Mouse (Mus musculus) midbrain, embryonic 13.5 days (tissue): ENCODE measurements around the gene Col6a5. TPM values are rescaled to one million over a fixed set of nuclear protein-coding genes. Genes with fewer than 3 reads are reported as not detected.

ENCODE experiments used
- ATAC-seq: fragments of 200-750 bp; cut with Nextera tagmentation; 2 replicates; pipeline ENCODE4 v1.8.0; 2017; ENCODE audit warnings: mild to moderate bottlenecking, moderate TSS enrichment, moderate library complexity
- H3K27ac ChIP-seq: fragments of 300-500 bp; sonication (generic); 2 replicates; pipeline ENCODE4 v1.5.1; 2015; ENCODE audit warnings: inconsistent platforms, mild to moderate bottlenecking, moderate library complexity
- H3K27me3 ChIP-seq: fragments of 300-500 bp; sonication (generic); 2 replicates; pipeline ENCODE4 v1.6.1; 2015; ENCODE audit warnings: mild to moderate bottlenecking, inconsistent platforms
- H3K36me3 ChIP-seq: fragments of 300-500 bp; sonication (generic); 2 replicates; pipeline ENCODE4 v1.6.1; 2015; ENCODE audit warnings: mild to moderate bottlenecking, inconsistent platforms
- H3K4me1 ChIP-seq: fragments of 300-500 bp; sonication (generic); replicated peaks from 2 replicates; pipeline ENCODE4 v1.6.1; 2015; ENCODE audit warnings: inconsistent platforms
- H3K4me2 ChIP-seq: fragments of 300-500 bp; sonication (generic); replicated peaks from 2 replicates; pipeline ENCODE4 v1.6.1; 2015; ENCODE audit warnings: moderate library complexity, mild to moderate bottlenecking, inconsistent platforms
- H3K4me3 ChIP-seq: fragments of 300-500 bp; sonication (generic); replicated peaks from 2 replicates; pipeline ENCODE4 v1.5.1; 2015; ENCODE audit warnings: mild to moderate bottlenecking, inconsistent platforms
- H3K9ac ChIP-seq: fragments of 300-500 bp; sonication (generic); replicated peaks from 2 replicates; pipeline ENCODE4 v1.6.1; 2015; ENCODE audit warnings: mild to moderate bottlenecking, inconsistent platforms
- H3K9me3 ChIP-seq: fragments of 300-500 bp; sonication (generic); 2 replicates; pipeline ENCODE4 v1.6.1; 2016; ENCODE audit warnings: mild to moderate bottlenecking, inconsistent platforms
- WGBS: fragments of 180-500 bp; shearing (Covaris S2); methylation state at CpG from one replicate; pipeline ENCODE4 v1.1.7; 2015; 5-methylcytosine and 5-hydroxymethylcytosine counted together
- polyA plus RNA-seq: library from polyadenylated mRNA; unstranded; fragments of >200 nt; fragmentation: Nextera tagmentation; extraction: Ambion mirVana; gene quantifications from 2 replicates; pipeline ENCODE4 v1.2.1, GENCODE M21; 2015

Col6a5 gene
- polyA plus RNA-seq, result 0.09 TPM in 2 replicates

DNA sequence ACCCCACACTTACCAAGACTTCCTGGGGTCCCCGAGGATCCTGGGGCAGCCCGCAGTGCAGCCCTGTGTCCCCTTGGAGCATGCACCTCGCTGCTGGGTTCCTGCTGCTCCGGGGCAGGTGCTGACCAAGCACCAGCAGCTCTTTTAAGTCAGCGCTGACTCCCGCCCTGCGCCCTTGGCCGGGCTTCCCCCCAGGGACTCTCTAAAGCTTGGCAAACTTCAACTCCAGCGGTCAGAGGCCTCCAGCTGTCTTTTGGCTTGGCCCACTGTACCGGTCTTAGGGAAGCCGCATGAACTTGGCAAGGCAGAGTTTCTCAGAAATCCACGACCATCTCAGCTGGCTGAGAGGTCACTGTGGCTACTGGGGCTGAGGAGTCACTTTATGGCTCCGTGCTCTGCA, at the start of gene Col6a5:
Col6a5 (minus strand) TSS at position 111 of the 400 bp plus-strand sequence.
- H3K36me3 ChIP-seq, result no peaks in the 10 kb centered on the region

DNA sequence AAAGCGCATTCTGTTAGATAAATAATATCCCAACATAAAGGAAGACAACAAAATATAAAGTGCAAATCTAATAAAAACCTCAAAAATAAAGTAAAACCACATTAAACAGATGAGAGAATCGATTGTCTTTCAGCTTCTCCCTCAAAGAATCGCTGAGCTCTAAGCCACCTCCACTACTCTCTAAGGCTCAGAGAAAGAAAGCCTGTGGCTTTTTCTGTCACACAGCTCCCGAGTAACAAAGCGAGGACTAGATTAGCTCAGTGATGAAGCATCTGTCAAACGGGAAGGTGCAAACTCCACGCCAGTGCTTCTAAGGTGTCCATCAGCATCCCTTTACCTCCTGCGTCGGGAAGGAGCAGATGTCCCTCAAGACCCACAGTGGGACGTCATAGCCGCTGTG, 37.5 kb upstream of the Col6a5 start:
- H3K9me3 ChIP-seq, result no peaks in the 10 kb centered on the region
- no peaks in the 10 kb centered on the region for H3K27me3 ChIP-seq
- WGBS, result 64% methylated on average over 11 of the region's 11 CpGs
- H3K36me3 ChIP-seq, result no peaks in the 10 kb centered on the region
- H3K4me3 ChIP-seq, result no peak overlapping the region
- no peak overlapping the region for H3K9ac ChIP-seq
- no peak for ATAC-seq
- H3K4me2 ChIP-seq, result no peak overlapping the region
- H3K27ac ChIP-seq, result no peak overlapping the region
- H3K4me1 ChIP-seq, result no peaks in the 10 kb centered on the region

More for the DNA sequence above, at the start of gene Col6a5:
- 26% methylated on average over 13 of the region's 13 CpGs for WGBS
- no peak within 1 kb of the TSS for H3K4me2 ChIP-seq
- no peaks in the 10 kb centered on the region for H3K9me3 ChIP-seq
- H3K27ac ChIP-seq, result no peak within 1 kb of the TSS
- H3K4me1 ChIP-seq, result no peaks in the 10 kb centered on the region; the same call in 1 of the 2 replicates
- no peaks in the 10 kb centered on the region for H3K27me3 ChIP-seq
- H3K4me3 ChIP-seq, result no peak within 1 kb of the TSS
- H3K9ac ChIP-seq, result no peak within 1 kb of the TSS
- ATAC-seq, result no peak

DNA sequence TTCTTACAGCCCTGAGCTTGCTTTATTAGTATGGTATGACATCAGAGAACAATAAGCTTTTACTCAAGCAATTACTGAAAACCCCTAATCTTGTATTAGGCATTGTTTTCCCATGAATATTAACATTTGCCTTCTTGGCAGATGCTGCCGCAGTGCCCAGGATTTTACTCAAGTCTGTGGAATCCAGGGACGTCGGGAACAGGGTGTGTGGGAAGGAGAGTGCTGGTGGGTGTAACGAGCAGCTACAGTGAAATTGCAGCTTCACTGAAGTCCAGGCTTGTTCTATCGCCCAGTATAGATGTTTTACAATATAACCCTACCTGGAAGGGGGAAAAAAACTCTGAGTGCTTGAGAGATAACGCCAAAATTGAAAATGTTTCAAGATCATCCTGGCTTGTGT, 32.0 kb upstream of the Col6a5 start:
- Histone ChIP-seq H3K36me3 (no peaks in the 10 kb centered on the region), H3K4me1 (no peaks in the 10 kb centered on the region), H3K4me3 (no peak overlapping the region), H3K9me3 (no peaks in the 10 kb centered on the region), H3K27ac (no peak overlapping the region), H3K9ac (no peak overlapping the region), H3K4me2 (no peak overlapping the region), H3K27me3 (no peaks in the 10 kb centered on the region)
- 71% methylated on average over 6 of the region's 6 CpGs for WGBS
- no peak for ATAC-seq

DNA sequence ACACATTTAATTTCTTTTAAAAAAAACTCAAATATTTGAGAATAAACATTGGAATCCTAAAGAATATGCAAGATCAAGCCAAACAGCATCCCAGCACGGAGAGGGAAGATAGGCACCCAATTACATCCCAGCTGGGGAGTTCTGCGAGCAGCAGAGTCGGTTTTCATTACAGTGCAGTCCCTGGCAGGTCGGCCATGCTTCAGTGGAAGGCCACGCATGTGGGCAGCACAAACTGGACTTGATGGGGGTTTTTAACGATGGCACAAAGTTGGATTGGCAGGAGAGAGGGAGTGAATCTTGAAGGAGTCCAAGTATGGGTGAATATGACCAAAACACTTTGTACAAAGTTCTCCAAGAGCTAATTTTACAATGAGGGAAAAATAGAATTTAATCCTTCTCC, 29.7 kb upstream of the Col6a5 start:
- no peak overlapping the region for H3K4me3 ChIP-seq
- peaks cover 4% of the 10 kb centered on the region for H3K4me1 ChIP-seq
- H3K27ac ChIP-seq, result no peak overlapping the region
- H3K4me2 ChIP-seq, result no peak overlapping the region
- no peak overlapping the region for H3K9ac ChIP-seq
- H3K9me3 ChIP-seq, result no peaks in the 10 kb centered on the region
- 81% methylated on average over 6 of the region's 6 CpGs for WGBS
- H3K27me3 ChIP-seq, result no peaks in the 10 kb centered on the region
- no peak for ATAC-seq
- no peaks in the 10 kb centered on the region for H3K36me3 ChIP-seq

DNA sequence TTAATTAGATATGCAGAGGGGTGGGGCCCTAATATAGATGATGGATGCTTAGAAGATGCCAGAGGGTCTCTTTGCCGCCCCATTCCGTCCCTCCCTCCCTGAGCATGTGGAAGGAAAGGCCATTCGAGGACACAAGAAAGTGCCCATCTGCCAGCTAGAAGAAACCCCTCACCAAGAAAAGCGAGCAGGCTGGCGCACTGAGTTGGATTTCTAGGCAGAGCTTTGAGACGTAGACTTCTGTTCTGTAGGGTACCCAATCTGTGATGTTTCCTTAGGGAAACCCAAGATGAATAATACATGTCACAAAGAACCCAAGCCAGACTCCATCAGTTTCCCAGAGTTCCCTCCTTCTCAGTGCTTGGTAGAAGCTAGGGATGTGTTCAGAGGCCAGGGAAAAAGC, 29.0 kb upstream of the Col6a5 start:
- 86% methylated on average over 6 of the region's 6 CpGs for WGBS
- no peaks in the 10 kb centered on the region for H3K27me3 ChIP-seq
- H3K9me3 ChIP-seq, result no peaks in the 10 kb centered on the region
- H3K36me3 ChIP-seq, result no peaks in the 10 kb centered on the region
- no peak overlapping the region for H3K9ac ChIP-seq
- no peak overlapping the region for H3K4me2 ChIP-seq
- no peak overlapping the region for H3K4me3 ChIP-seq
- H3K27ac ChIP-seq, result no peak overlapping the region
- H3K4me1 ChIP-seq, result peaks cover 11% of the 10 kb centered on the region
- ATAC-seq, result no peak

DNA sequence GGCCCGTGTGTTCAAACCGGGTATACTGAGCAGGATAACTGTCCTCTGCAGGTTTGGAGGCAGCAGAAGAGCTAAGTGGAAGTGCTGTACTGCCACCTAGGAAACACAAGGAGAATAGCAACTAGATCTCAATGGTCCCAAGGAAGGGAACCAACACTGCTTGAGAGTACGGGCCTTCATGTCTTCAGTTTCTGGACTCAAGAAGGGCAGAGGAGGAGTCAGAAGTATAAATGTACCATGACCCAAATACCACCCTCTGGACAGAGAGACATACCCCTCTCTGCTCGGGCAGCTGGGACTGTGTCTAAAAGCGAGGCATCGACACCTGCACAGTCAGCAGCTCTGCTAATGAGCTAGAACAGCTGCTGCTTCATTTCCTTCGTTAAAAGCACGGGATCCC, 27.7 kb upstream of the Col6a5 start:
- ATAC-seq, result no peak
- Histone ChIP-seq H3K9ac (no peak overlapping the region), H3K9me3 (no peaks in the 10 kb centered on the region), H3K4me1 (peaks cover 15% of the 10 kb centered on the region), H3K27me3 (no peaks in the 10 kb centered on the region), H3K27ac (no peak overlapping the region), H3K4me2 (no peak overlapping the region), H3K4me3 (no peak overlapping the region), H3K36me3 (no peaks in the 10 kb centered on the region)
- WGBS, result 69% methylated on average over 8 of the region's 8 CpGs

DNA sequence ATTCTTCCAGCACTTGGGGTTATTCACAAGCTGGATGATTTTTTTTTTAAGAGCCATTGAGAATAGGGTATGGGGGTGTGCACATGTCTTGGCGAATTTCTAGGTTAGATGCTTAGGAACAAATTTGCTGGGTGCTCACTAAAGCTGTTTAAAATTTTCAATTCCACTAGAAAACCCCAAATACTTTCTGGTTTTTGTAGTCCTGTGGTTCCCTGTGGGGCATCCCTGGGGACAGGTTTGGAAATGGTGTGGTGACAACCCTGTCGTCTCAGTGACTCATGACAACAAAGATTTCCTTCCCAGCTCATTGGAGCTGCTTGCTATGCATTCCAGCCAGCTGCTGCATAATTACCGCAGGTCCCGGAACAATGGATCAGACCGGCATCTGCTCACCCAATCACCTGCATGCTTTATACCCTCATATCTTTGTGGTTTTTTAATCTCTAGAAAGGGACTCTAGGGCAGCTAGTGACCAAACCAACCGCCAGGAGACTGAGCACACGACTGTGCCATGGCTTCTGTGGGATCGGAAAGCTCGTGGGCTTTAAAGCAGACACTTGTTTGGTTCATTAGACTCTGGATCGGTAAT, 24.6 kb upstream of the Col6a5 start:
- Histone ChIP-seq H3K36me3 (no peaks in the 10 kb centered on the region), H3K4me1 (peaks cover 15% of the 10 kb centered on the region), H3K27ac (peak overlapping the region; percentile 77), H3K9ac (peak overlapping the region; percentile 59; the same call in 1 of the 2 replicates), H3K4me2 (peak overlapping the region; percentile 43), H3K4me3 (peak overlapping the region; percentile 23), H3K9me3 (no peaks in the 10 kb centered on the region), H3K27me3 (no peaks in the 10 kb centered on the region)
- peak; percentile 81 for ATAC-seq
- WGBS, result 11% methylated on average over 10 of the region's 10 CpGs

DNA sequence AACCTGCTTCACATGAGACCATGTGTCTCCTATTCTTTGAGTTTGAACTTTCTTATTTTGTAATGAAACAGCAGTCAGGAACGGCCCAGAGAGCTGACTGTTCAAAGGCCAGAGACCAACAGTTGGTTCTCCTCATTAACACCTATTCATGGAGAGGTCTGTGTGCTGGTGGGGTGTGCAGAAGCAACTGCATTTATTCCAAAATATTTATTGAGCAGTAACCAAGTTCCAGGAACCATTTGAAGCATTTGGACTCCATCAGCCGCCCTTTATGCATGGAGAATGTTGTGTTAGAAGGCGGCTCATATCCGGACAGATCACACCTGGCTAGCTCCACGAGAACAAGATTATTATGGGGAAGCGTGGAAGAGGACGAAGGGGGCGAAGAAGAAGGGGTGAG, 18.0 kb upstream of the Col6a5 start:
- H3K27ac ChIP-seq, result no peak overlapping the region
- ATAC-seq, result no peak
- 93% methylated on average over 8 of the region's 8 CpGs for WGBS
- no peak overlapping the region for H3K4me3 ChIP-seq
- no peaks in the 10 kb centered on the region for H3K36me3 ChIP-seq
- H3K4me2 ChIP-seq, result no peak overlapping the region
- H3K27me3 ChIP-seq, result no peaks in the 10 kb centered on the region
- no peaks in the 10 kb centered on the region for H3K4me1 ChIP-seq
- no peaks in the 10 kb centered on the region for H3K9me3 ChIP-seq
- no peak overlapping the region for H3K9ac ChIP-seq

DNA sequence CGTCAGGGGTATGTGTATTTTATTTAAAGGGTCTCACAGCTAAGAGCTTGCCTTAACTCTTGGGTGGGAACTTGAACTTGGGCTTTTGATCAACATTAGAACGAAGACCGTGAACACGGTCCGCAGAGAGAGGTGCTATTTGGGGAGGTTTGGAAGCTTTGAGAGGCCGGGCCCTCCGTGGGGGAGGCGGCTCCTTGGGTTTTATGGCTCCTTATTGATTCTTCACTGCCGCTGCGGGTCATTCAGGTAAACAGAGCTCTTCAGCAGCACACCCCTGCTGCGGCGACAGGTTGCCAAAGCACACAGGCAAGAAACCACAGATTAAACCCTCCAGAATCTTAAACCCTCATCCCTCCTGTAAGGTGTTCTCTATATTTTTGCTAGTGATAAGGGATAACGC, 16.4 kb upstream of the Col6a5 start:
- Histone ChIP-seq H3K36me3 (no peaks in the 10 kb centered on the region), H3K4me3 (no peak overlapping the region), H3K4me2 (no peak overlapping the region), H3K9ac (no peak overlapping the region), H3K27me3 (no peaks in the 10 kb centered on the region), H3K27ac (no peak overlapping the region), H3K4me1 (no peaks in the 10 kb centered on the region), H3K9me3 (no peaks in the 10 kb centered on the region)
- ATAC-seq, result no peak
- 30% methylated on average over 13 of the region's 13 CpGs for WGBS

DNA sequence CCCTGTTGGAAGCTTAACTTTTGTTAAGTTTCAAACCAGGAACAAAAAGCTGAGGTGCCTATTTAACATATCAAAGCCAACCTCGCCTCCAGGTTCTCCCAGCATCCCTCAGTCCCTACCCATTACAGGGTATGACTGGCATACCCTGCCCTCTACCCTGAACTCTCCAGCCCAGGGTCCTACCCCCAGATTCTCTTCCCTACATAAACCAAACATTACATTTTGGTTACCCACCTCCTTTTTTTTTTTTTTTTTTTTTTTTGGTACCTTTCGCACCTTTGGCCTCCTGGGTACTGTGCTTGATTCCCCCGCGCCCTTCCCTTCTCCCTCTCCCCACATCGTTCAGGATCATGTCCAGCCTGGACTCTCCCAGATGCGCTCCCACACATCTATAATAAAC, 15.9 kb upstream of the Col6a5 start:
- Histone ChIP-seq H3K4me3 (no peak overlapping the region), H3K4me2 (no peak overlapping the region)
- WGBS, result 48% methylated on average over 6 of the region's 6 CpGs

DNA sequence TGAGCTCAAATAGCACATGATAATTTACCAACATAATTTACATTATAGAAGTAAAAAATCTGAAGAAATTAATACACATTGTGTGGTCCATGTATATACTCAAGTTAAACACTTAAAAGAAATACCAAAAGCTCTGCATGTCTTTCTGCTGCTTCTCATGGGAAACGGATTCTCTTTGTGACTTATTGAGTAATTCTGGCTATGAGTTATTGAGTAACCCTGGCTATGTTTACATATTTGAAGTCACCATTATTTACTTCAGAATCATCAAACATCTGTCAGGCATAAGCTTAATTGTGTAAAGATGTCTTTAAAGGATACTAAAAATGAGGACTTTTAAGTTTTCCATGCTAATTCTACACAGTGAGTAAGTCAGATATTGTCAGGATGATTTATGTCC, 13.3 kb upstream of the Col6a5 start:
- no peak for ATAC-seq
- WGBS, result 98% methylated on average over 1 of the region's 1 CpGs

More for the DNA sequence above, 15.9 kb upstream of the Col6a5 start:
- ATAC-seq, result no peak
- no peaks in the 10 kb centered on the region for H3K9me3 ChIP-seq
- H3K27me3 ChIP-seq, result no peaks in the 10 kb centered on the region
- no peak overlapping the region for H3K27ac ChIP-seq
- no peaks in the 10 kb centered on the region for H3K4me1 ChIP-seq
- H3K9ac ChIP-seq, result no peak overlapping the region
- H3K36me3 ChIP-seq, result no peaks in the 10 kb centered on the region

DNA sequence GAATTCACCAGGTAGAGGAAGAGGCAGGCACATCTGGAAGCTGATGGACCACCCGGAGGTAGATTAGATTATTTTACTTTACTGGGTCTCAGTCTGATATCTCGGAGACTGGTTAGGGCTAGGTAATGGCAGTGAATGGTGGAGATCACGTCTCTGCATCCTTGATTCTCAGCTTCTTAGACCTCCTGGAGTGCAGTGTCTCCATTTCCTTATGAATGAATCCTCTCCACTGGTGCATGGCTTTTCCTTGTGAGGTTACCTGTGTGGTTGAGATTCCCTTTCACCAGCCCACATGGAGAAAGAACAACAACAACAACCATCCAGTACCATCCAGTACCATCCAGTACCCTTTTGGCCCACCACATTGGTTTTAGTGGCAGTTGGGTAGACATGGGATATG, 11.6 kb upstream of the Col6a5 start:
- Histone ChIP-seq H3K27me3 (no peaks in the 10 kb centered on the region), H3K9me3 (no peaks in the 10 kb centered on the region), H3K4me3 (no peak overlapping the region), H3K36me3 (no peaks in the 10 kb centered on the region), H3K4me2 (no peak overlapping the region), H3K27ac (no peak overlapping the region), H3K4me1 (no peaks in the 10 kb centered on the region), H3K9ac (no peak overlapping the region)
- 90% methylated on average over 3 of the region's 3 CpGs for WGBS
- ATAC-seq, result no peak

More for the DNA sequence above, 13.3 kb upstream of the Col6a5 start:
- H3K9ac ChIP-seq, result no peak overlapping the region
- no peak overlapping the region for H3K4me3 ChIP-seq
- H3K4me1 ChIP-seq, result no peaks in the 10 kb centered on the region
- no peaks in the 10 kb centered on the region for H3K36me3 ChIP-seq
- H3K9me3 ChIP-seq, result no peaks in the 10 kb centered on the region
- H3K27ac ChIP-seq, result no peak overlapping the region
- no peaks in the 10 kb centered on the region for H3K27me3 ChIP-seq
- H3K4me2 ChIP-seq, result no peak overlapping the region

DNA sequence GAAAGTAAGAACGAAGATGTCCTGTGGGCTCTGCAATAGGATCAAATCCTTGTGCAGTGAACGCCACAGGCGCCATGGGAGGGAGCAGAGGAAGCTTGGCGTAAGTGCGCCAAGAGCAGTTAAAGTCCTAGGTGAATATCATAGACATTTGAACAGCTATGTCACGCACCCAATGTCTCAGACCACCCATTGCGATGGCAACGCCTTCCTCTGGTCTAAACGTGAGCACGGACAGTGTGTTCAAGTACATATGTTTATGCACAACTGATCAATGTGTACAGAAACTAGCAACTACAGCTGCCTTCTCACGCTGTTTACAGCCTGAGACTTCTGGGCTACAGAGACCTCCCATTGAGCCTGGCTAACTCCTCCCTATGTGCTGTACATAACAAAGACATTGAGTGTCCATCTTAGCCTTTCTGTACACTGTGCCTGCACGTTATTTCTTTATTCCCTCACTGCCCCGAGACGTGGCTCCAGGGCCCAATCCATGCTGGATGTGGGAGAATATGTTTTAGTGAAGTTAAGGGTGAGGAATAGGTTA, 11.0 kb upstream of the Col6a5 start:
- no peak for ATAC-seq
- H3K4me1 ChIP-seq, result no peaks in the 10 kb centered on the region
- no peaks in the 10 kb centered on the region for H3K36me3 ChIP-seq
- no peak overlapping the region for H3K4me2 ChIP-seq
- H3K4me3 ChIP-seq, result no peak overlapping the region
- WGBS, result 94% methylated on average over 14 of the region's 14 CpGs
- no peak overlapping the region for H3K9ac ChIP-seq
- H3K27ac ChIP-seq, result no peak overlapping the region
- no peaks in the 10 kb centered on the region for H3K27me3 ChIP-seq
- H3K9me3 ChIP-seq, result no peaks in the 10 kb centered on the region
